Mouse (Mus musculus) adrenal gland, adult 8-10 months (tissue): ENCODE results near the gene Rpl5. TPM values are rescaled to one million over a fixed set of nuclear protein-coding genes. Genes with fewer than 3 reads are reported as not detected.

ENCODE experiments used
- DNase-seq: peaks from one replicate; pipeline ENCODE4 v3.0.0; 2022
- total RNA-seq, 4 experiments: library from RNA; stranded (reverse); gene quantifications; 2 replicates each; pipeline ENCODE4 v1.2.4; 2022

The Rpl5 gene
- total RNA-seq, 4 experiments from 2014 or later = 50.4 to 91.3 (median 70.7) TPM

- no peak for DNase-seq
These were observed 46.2 kb downstream of the Rpl5 start for GRCm38 (mm10) chr5:107946475-107946874.

DNA sequence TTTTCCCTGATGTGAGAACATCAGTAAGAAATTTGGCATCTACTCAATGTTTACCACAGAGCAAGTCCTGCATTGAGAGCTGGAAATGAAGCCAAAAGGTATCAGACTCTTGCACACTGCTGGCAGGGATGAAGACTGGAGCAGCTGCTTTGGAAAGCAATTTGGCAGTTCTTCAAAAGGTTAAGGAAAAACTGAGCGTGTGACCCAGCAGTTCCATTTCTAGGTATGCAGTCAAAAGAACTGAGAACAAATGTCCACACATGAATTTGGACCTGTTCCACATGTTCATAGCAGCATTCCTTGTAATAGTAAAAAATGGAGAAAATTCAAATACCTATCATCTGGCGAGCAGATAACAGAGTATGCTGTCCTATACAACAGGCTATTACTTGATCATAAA, 47.2 kb downstream of the Rpl5 start:
- no peak for DNase-seq

DNA sequence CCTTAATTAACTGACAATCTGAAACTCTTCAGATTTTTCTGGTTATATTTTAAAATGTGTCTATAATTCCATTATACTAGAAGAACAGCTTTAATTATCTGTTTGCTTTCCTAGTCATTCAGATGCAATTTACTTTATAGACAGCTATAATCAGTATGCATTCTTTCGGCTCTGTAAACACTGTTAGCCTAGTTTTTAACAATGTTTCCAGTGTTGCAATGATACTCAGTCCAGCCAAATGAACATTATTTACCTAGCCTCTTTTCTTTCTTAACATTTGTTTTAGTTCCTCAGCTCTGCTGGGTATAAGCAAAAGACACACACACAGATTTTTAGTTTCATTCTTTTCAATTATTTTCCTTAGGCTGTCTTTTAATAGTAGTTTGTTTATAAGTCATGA, 48.6 kb downstream of the Rpl5 start:
- no peak for DNase-seq

DNA sequence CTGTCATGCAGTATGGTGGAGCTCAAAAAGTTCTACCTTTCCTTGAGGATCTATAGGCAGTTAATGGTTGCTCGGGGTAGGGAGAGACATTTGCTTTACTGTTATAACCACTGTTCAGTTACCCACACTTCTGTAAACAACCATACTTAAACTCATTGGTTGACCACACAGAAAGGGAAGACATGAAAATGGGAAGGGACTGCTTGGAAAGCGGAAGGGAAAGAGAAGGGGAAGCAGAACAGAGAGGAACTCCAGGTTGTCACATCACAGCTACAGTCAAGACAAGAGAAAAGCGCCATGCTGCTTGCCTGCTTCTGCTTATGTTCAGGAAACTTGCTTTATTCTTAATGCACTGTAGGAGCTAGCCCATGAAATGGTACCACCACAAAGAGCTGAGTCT, 49.3 kb downstream of the Rpl5 start:
- DNase-seq = no peak

DNA sequence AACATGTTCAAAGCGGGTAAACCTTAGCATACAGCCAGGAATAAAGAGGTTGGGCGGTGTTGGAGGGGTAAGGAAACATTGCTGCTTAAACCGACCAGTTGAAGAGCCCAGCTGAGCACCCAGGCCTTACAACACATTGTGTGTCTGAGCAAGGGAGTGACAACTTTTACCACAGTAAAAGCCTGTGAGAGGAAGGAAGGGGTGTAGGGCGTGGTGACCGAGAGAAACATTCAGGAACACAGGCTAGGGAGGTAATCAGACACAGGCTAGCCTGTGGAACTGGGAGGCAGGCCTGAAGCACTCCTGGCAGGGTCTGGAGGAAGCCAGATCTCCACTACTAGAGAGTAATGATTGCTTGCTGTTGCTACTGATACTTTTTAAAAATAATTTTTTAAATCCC, 50.3 kb downstream of the Rpl5 start:
- no peak for DNase-seq

Other genes starting within 250 kb of the Rpl5 start
- under 1 TPM in 2 of 4 experiments, not detected in 2; 0.09 to 0.17 TPM for gene Gfi1, start 174.5 kb upstream of the Rpl5 start, total RNA-seq
- gene Ube2d2b, start 70.4 kb upstream of the Rpl5 start, total RNA-seq = not detected
- 10 to 100 TPM; 66.8 to 73.3 (median 70.4) TPM for gene Evi5, start 25.4 kb upstream of the Rpl5 start, total RNA-seq
- 1 to 10 TPM; 4.2 to 6.4 (median 5.3) TPM for gene Fam69a, start 86.6 kb downstream of the Rpl5 start, total RNA-seq
- 10 to 100 TPM; 23.7 to 40.4 (median 27.0) TPM for gene Mtf2, start 165.2 kb downstream of the Rpl5 start, total RNA-seq
- 10 to 100 TPM; 26.8 to 62.4 (median 44.9) TPM for gene Tmed5, start 232.1 kb downstream of the Rpl5 start, total RNA-seq
- under 1 TPM; 0.15 to 0.66 (median 0.45) TPM for gene Ccdc18, start 232.4 kb downstream of the Rpl5 start, total RNA-seq